Mouse (Mus musculus) neural tube, embryonic 14.5 days (tissue): ENCODE measurements at regions not wholly inside any gene's neighbourhood (a gene's known extent, or its start where the extent isn't known, plus 50 kb on each side); places are given as distances from the start of the nearest gene placed in this dataset.

Experiments used
- ATAC-seq: fragments of 200-750 bp; cut with Nextera tagmentation; 2 replicates; pipeline ENCODE4 v1.8.0; 2017; ENCODE audit warnings: low read depth, mild to moderate bottlenecking, moderate TSS enrichment, moderate library complexity
- H3K27ac ChIP-seq: fragments of 300-500 bp; sonication (generic); 2 replicates; pipeline ENCODE4 v1.5.1; 2014; ENCODE audit warnings: low read depth, mild to moderate bottlenecking, control low read depth, low read length, moderate library complexity, mixed read lengths
- H3K27me3 ChIP-seq: fragments of 300-500 bp; sonication (generic); 2 replicates; pipeline ENCODE4 v1.6.1; 2014; ENCODE audit warnings: low read length; ENCODE audit not compliant: control insufficient read depth, insufficient read depth
- H3K36me3 ChIP-seq: fragments of 300-500 bp; sonication (generic); 2 replicates; pipeline ENCODE4 v1.6.1; 2014; ENCODE audit warnings: low read length, mixed read lengths; ENCODE audit not compliant: control insufficient read depth, insufficient read depth
- H3K4me1 ChIP-seq: fragments of 300-500 bp; sonication (generic); 2 replicates; pipeline ENCODE4 v1.6.1; 2014; ENCODE audit warnings: low read length; ENCODE audit not compliant: control insufficient read depth, insufficient read depth
- H3K4me2 ChIP-seq: fragments of 300-500 bp; sonication (generic); 2 replicates; pipeline ENCODE4 v1.6.1; 2014; ENCODE audit warnings: mild to moderate bottlenecking, low read depth, low read length, control low read depth
- H3K4me3 ChIP-seq: fragments of 300-500 bp; sonication (generic); 2 replicates; pipeline ENCODE4 v1.5.1; 2014; ENCODE audit warnings: low read depth, low read length, control low read depth, mixed read lengths
- H3K9ac ChIP-seq: fragments of 300-500 bp; sonication (generic); replicated peaks from 2 replicates; pipeline ENCODE4 v1.6.1; 2014; ENCODE audit warnings: low read depth, mild to moderate bottlenecking, control low read depth, low read length, mixed read lengths
- H3K9me3 ChIP-seq: fragments of 300-500 bp; sonication (generic); 2 replicates; pipeline ENCODE4 v1.6.1; 2016; ENCODE audit warnings: low read length; ENCODE audit not compliant: control insufficient read depth
- WGBS: fragments of 180-500 bp; shearing (Covaris S2); extraction: QIAGEN DNeasy Blood & Tissue Kit; methylation state at CpG from one replicate; pipeline ENCODE4 v1.1.7; 2014; 5-methylcytosine and 5-hydroxymethylcytosine counted together

- no peak overlapping the region for H3K4me2 ChIP-seq
- H3K9me3 ChIP-seq: no peaks in the 10 kb centered on the region
- ATAC-seq: peak; percentile 94
- H3K36me3 ChIP-seq: no peaks in the 10 kb centered on the region
- H3K4me1 ChIP-seq: no peaks in the 10 kb centered on the region
- no peaks in the 10 kb centered on the region for H3K27me3 ChIP-seq
- no peak overlapping the region for H3K27ac ChIP-seq
- 36% methylated on average over 16 of the region's 16 CpGs for WGBS
- H3K9ac ChIP-seq: no peak overlapping the region
- H3K4me3 ChIP-seq: no peak overlapping the region
Observed at GRCm38 (mm10) chr3:9173643-9174516, 436.0 kb downstream of the Zfp704 start.

GRCm38 (mm10) chr3:9171970-9172369, 437.9 kb downstream of the Zfp704 start:
- Histone ChIP-seq H3K36me3 (no peaks in the 10 kb centered on the region), H3K27ac (no peak overlapping the region), H3K4me2 (no peak overlapping the region), H3K4me3 (no peak overlapping the region), H3K9ac (no peak overlapping the region), H3K27me3 (no peaks in the 10 kb centered on the region), H3K9me3 (no peaks in the 10 kb centered on the region), H3K4me1 (no peaks in the 10 kb centered on the region)
- WGBS: 38% methylated on average over 1 of the region's 1 CpGs
- no peak for ATAC-seq

DNA sequence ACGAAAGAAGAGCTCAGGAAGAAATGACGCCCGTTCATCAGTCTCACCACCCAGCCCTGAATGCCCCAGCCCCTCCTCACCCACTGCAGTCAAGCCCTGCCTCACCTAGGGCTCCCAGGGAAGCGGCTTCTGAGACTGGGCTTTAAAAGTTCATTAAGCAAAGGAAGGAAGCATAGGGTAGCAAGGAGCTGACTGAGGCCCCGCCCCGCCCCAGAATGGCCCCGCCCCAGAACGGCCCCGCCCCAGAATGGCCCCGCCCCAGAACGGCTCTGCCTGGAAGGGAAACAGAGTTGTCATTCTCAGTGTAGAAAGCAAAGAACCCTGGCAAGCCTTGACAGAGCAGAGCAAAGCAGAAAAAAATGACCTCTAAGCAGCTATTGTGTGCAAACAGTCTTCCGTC, 440.9 kb downstream of the Zfp704 start:
- WGBS: 77% methylated on average over 12 of the region's 12 CpGs
- ATAC-seq: no peak

DNA sequence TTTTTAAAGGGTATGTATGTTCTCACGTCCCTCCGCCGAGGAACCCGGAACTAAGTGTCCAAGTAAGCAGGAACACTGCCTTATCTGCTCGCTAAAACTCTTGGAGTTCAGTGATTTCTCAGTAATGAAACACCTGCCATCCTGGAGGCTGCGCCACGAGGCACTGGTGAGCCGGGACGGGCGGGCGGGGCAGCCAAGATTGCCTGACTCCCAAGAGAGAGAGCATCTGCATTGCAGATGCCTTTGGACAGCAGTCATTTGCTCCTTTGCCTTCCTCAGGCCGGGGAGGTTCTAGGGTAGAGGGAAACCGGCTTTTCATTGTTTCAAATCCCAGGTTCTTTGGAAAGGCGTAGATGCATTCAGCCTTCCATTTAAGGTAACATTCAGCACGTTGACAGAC, 450.8 kb downstream of the Zfp704 start:
- no peak overlapping the region for H3K9ac ChIP-seq
- no peaks in the 10 kb centered on the region for H3K27me3 ChIP-seq
- H3K27ac ChIP-seq: no peak overlapping the region
- no peak overlapping the region for H3K4me2 ChIP-seq
- H3K36me3 ChIP-seq: no peaks in the 10 kb centered on the region
- no peaks in the 10 kb centered on the region for H3K4me1 ChIP-seq
- no peak overlapping the region for H3K4me3 ChIP-seq
- no peak for ATAC-seq
- 28% methylated on average over 15 of the region's 15 CpGs for WGBS
- no peaks in the 10 kb centered on the region for H3K9me3 ChIP-seq

More for the DNA sequence above, 440.9 kb downstream of the Zfp704 start:
- no peaks in the 10 kb centered on the region for H3K4me1 ChIP-seq
- no peak overlapping the region for H3K27ac ChIP-seq
- H3K4me2 ChIP-seq: no peak overlapping the region
- no peaks in the 10 kb centered on the region for H3K27me3 ChIP-seq
- no peak overlapping the region for H3K9ac ChIP-seq
- H3K4me3 ChIP-seq: no peak overlapping the region
- no peaks in the 10 kb centered on the region for H3K36me3 ChIP-seq
- no peaks in the 10 kb centered on the region for H3K9me3 ChIP-seq

DNA sequence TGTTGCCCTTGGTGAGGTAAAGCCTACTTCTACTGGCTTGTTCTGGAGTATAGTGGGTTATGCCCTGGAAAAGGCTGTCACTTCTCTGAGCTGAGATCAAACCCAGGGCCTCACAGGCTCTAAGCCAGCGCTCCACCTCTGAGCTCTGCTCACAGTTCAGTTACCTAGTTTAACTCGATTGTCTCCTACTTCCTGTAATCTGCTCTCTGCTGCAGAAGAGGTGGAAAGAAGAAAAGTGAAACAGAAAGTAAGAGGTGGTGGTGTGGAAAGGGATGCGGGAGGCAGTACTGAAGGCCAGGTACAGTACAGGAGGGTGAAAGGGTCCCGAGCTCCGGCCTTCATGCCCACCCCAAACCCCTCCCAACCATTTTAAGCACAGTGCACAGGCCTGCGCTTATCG, 455.7 kb downstream of the Zfp704 start:
- no peaks in the 10 kb centered on the region for H3K4me1 ChIP-seq
- no peaks in the 10 kb centered on the region for H3K9me3 ChIP-seq
- no peak overlapping the region for H3K9ac ChIP-seq
- WGBS: 93% methylated on average over 7 of the region's 7 CpGs
- H3K4me3 ChIP-seq: no peak overlapping the region
- H3K27ac ChIP-seq: no peak overlapping the region
- no peak overlapping the region for H3K4me2 ChIP-seq
- no peaks in the 10 kb centered on the region for H3K27me3 ChIP-seq
- ATAC-seq: no peak
- H3K36me3 ChIP-seq: no peaks in the 10 kb centered on the region

- WGBS: 67% methylated on average over 5 of the region's 5 CpGs
Observed at GRCm38 (mm10) chr3:9153690-9154089, 456.2 kb downstream of the Zfp704 start.

GRCm38 (mm10) chr3:9152256-9152655, 457.6 kb downstream of the Zfp704 start:
- Histone ChIP-seq H3K36me3 (no peaks in the 10 kb centered on the region), H3K9me3 (no peaks in the 10 kb centered on the region), H3K9ac (no peak overlapping the region), H3K4me2 (no peak overlapping the region), H3K27me3 (no peaks in the 10 kb centered on the region), H3K4me3 (no peak overlapping the region), H3K27ac (no peak overlapping the region), H3K4me1 (no peaks in the 10 kb centered on the region)
- 65% methylated on average over 1 of the region's 1 CpGs for WGBS
- no peak for ATAC-seq

More at GRCm38 (mm10) chr3:9153690-9154089, 456.2 kb downstream of the Zfp704 start:
- no peak overlapping the region for H3K9ac ChIP-seq
- H3K4me3 ChIP-seq: no peak overlapping the region
- no peaks in the 10 kb centered on the region for H3K36me3 ChIP-seq
- H3K9me3 ChIP-seq: no peaks in the 10 kb centered on the region
- no peak overlapping the region for H3K4me2 ChIP-seq
- no peak overlapping the region for H3K27ac ChIP-seq
- H3K27me3 ChIP-seq: no peaks in the 10 kb centered on the region
- ATAC-seq: no peak
- no peaks in the 10 kb centered on the region for H3K4me1 ChIP-seq

GRCm38 (mm10) chr3:9151590-9151989, 458.3 kb downstream of the Zfp704 start:
- H3K36me3 ChIP-seq: no peaks in the 10 kb centered on the region
- no peaks in the 10 kb centered on the region for H3K4me1 ChIP-seq
- H3K4me3 ChIP-seq: no peak overlapping the region
- no peak overlapping the region for H3K4me2 ChIP-seq
- H3K9ac ChIP-seq: no peak overlapping the region
- no peak overlapping the region for H3K27ac ChIP-seq
- 59% methylated on average over 2 of the region's 2 CpGs for WGBS
- H3K9me3 ChIP-seq: no peaks in the 10 kb centered on the region
- no peak for ATAC-seq
- no peaks in the 10 kb centered on the region for H3K27me3 ChIP-seq

DNA sequence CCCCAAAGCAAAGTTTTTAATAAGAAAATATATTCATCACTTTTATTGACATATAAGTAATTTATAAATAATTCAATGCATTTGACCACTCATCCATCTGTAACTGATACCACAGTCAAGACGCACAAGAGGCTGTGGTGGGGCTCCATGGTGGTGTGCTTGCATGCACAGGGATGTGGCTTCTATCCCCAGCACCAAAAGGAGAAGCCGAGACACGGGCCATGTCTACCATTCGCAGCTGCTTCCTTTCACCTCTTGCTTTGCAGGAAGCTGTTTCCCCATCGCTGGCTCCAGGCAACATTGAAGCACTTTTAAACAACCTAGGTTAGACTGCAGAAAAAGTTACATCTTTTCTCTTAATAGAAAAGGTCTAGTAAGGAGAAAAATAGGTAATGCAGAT, 461.3 kb downstream of the Zfp704 start:
- 90% methylated on average over 5 of the region's 5 CpGs for WGBS
- Histone ChIP-seq H3K27me3 (no peaks in the 10 kb centered on the region), H3K4me2 (no peak overlapping the region), H3K9me3 (no peaks in the 10 kb centered on the region), H3K27ac (no peak overlapping the region), H3K4me3 (no peak overlapping the region), H3K4me1 (no peaks in the 10 kb centered on the region), H3K36me3 (no peaks in the 10 kb centered on the region), H3K9ac (no peak overlapping the region)
- no peak for ATAC-seq
